Comparison of ENCODE assay signal across 8 mouse cellular contexts in genomic region chr6:58603485-58604090, GRCm38 (mm10). TPM values are rescaled to one million over a fixed set of nuclear protein-coding genes. Genes with fewer than 3 reads are reported as not detected.
A peak's percentile ranks its signal among the peaks of the same experiment; 100 is the strongest.
DNase-seq lines count a peak whose midpoint lies in the region; ATAC-seq and TF ChIP-seq lines count a peak whose summit lies in the region.
"Not testable (repeated sequence)": the region's sequence is repeated elsewhere in the genome, so short reads cannot be mapped to it uniquely, and the experiment has no call there.

No protein-coding gene starts in this region.

- not testable (repeated sequence) for H3K79me2 ChIP-seq in heart, adult 2 months (replicated peaks; ENCODE audit: control insufficient read depth, insufficient read depth, low read length)

- TF ChIP-seq POLR2A in heart, adult 2 months (IDR thresholded peaks at IDR 0.05; ENCODE audit: insufficient read depth, low read depth, low read length): not testable (repeated sequence)

- ATAC-seq in embryonic facial prominence, embryonic 12.5 days (ENCODE audit: insufficient number of reproducible peaks, insufficient read depth, low FRiP score, low TSS enrichment): peak; percentile 45; the same call in 1 of the 2 replicates
- peak; percentile 74 for ATAC-seq in intestine, embryonic 15.5 days
- peak; percentile 79 for ATAC-seq in neural tube, embryonic 13.5 days (ENCODE audit: low read depth)

- not testable (repeated sequence) for H3K4me3 ChIP-seq in embryonic facial prominence, embryonic 12.5 days; heart, adult 2 months; intestine, embryonic 15.5 days (replicated peaks); neural tube, embryonic 13.5 days

- H3K4me1 ChIP-seq in embryonic facial prominence, embryonic 12.5 days; heart, adult 2 months (ENCODE audit: control insufficient read depth, insufficient read depth, low read length); intestine, embryonic 15.5 days (replicated peaks); neural tube, embryonic 13.5 days (replicated peaks): not testable (repeated sequence)

- not testable (repeated sequence) for H3K36me3 ChIP-seq in embryonic facial prominence, embryonic 12.5 days; heart, adult 2 months (ENCODE audit: control insufficient read depth, insufficient read depth, low read length); intestine, embryonic 15.5 days; neural tube, embryonic 13.5 days

- not testable (repeated sequence) for H3K4me2 ChIP-seq in embryonic facial prominence, embryonic 12.5 days (replicated peaks); intestine, embryonic 15.5 days (replicated peaks); neural tube, embryonic 13.5 days

- peak; percentile 26 for DNase-seq in adrenal gland, postnatal 10 days
- DNase-seq in heart, adult 2 months: not testable (repeated sequence)
- peak; percentile 55 to 57 for DNase-seq in left cerebral cortex, postnatal 14 days (ENCODE audit: low spot score in 2 of 2)
- peak; percentile 36 for DNase-seq in lung, postnatal 10 days
- peak; percentile 10 for DNase-seq in urinary bladder, postnatal 14 days (ENCODE audit: low spot score)

- not testable (repeated sequence) for TF ChIP-seq EP300 in heart, adult 2 months (IDR thresholded peaks at IDR 0.05; ENCODE audit: insufficient read depth, low read depth, low read length)

- intact Hi-C loops in heart, adult 2 months (cut with DNase I): loop anchor here (1.0 to 5.0 kb wide), 2 partner anchors 169 to 574 kb away; no protein-coding TSS in a partner anchor
- intact Hi-C loops in left cerebral cortex, postnatal 14 days (cut with DNase I): loop anchor here (2.0 to 5.0 kb wide), 2 partner anchors 169 to 579 kb away; no protein-coding TSS in a partner anchor

- peak; percentile 65 for TF ChIP-seq CTCF in heart, adult 2 months (IDR thresholded peaks at IDR 0.05)

- H3K27ac ChIP-seq in embryonic facial prominence, embryonic 12.5 days; heart, adult 2 months; intestine, embryonic 15.5 days; neural tube, embryonic 13.5 days (replicated peaks): not testable (repeated sequence)

- H3K27me3 ChIP-seq in embryonic facial prominence, embryonic 12.5 days; heart, adult 2 months (ENCODE audit: control insufficient read depth, insufficient read depth, low read length); intestine, embryonic 15.5 days (replicated peaks); neural tube, embryonic 13.5 days: not testable (repeated sequence)

- not testable (repeated sequence) for H3K9me3 ChIP-seq in embryonic facial prominence, embryonic 12.5 days; intestine, embryonic 15.5 days; neural tube, embryonic 13.5 days

- H3K9ac ChIP-seq in embryonic facial prominence, embryonic 12.5 days; heart, adult 2 months (ENCODE audit: low read depth, low read length); intestine, embryonic 15.5 days; neural tube, embryonic 13.5 days: not testable (repeated sequence)

- WGBS in embryonic facial prominence, embryonic 12.5 days: 75% methylated on average over 3 of the region's 3 CpGs
- 59% methylated on average over 3 of the region's 3 CpGs for WGBS in heart, adult 2 months
- 53% methylated on average over 3 of the region's 3 CpGs for WGBS in intestine, embryonic 15.5 days
- 84% methylated on average over 3 of the region's 3 CpGs for WGBS in neural tube, embryonic 13.5 days

RNA-seq across cellular contexts. Expression of gene Abcg2, which starts 19.3 kb away (rescaled TPM):
- total RNA-seq in adrenal gland, postnatal 10 days (2021): 10 to 100 TPM; 51.1 to 58.6 TPM
- polyA plus RNA-seq in embryonic facial prominence, embryonic 12.5 days (2016; fragmentation: Nextera tagmentation; extraction: Ambion mirVana): 54.2 and 61.9 TPM in 2 replicates
- total RNA-seq in heart, adult 2 months (2021): 10 to 100 TPM; 27.4 to 30.7 TPM
- 12.8 and 19.4 TPM in 2 replicates for polyA plus RNA-seq in heart, adult 2 months (2012; rRNA removed)
- polyA plus RNA-seq in intestine, embryonic 15.5 days (2015; fragmentation: Nextera tagmentation; extraction: Ambion mirVana): 87.1 and 87.6 TPM in 2 replicates
- 10 to 100 TPM; 22.6 to 26.7 TPM for total RNA-seq in left cerebral cortex, postnatal 14 days (2021)
- polyA plus RNA-seq in neural tube, embryonic 13.5 days (2015; fragmentation: Nextera tagmentation; extraction: Ambion mirVana): 41.7 and 44.4 TPM in 2 replicates
